Mouse (Mus musculus) C2C12 (cell line): ENCODE results near the gene Paqr3.

Source experiments
- CEBPB ChIP-seq: IDR thresholded peaks from one replicate; pipeline ENCODE4 v1.6.1; 2011; ENCODE audit warnings: low read depth, mild to moderate bottlenecking, control low read depth, moderate library complexity
- CTCF ChIP-seq: IDR thresholded peaks from one replicate; pipeline ENCODE4 v1.5.1; 2011; ENCODE audit not compliant: control insufficient read depth, insufficient read depth, insufficient read length
- MAX ChIP-seq: IDR thresholded peaks from one replicate; pipeline ENCODE4 v1.6.1; 2011; ENCODE audit warnings: mild to moderate bottlenecking, control low read depth
- MYOD1 ChIP-seq: IDR thresholded peaks from one replicate; pipeline ENCODE4 v1.6.1; 2011; ENCODE audit warnings: low read depth; ENCODE audit not compliant: control insufficient read depth, insufficient read length
- MYOG ChIP-seq: IDR thresholded peaks from one replicate; pipeline ENCODE4 v1.6.1; 2011; ENCODE audit not compliant: control insufficient read depth, insufficient read length; ENCODE audit errors: extremely low read depth
- USF1 ChIP-seq: IDR thresholded peaks from one replicate; pipeline ENCODE4 v1.6.1; 2011; ENCODE audit warnings: low read depth, mild to moderate bottlenecking, control low read depth, moderate library complexity

GRCm38 (mm10) chr5:97089426-97089825, 22.0 kb downstream of the Paqr3 start:
- TF ChIP-seq CTCF, result no peak
- no peak for TF ChIP-seq USF1
- no peak for TF ChIP-seq MYOD1
- no peak for TF ChIP-seq MYOG
- TF ChIP-seq CEBPB, result no peak
- no peak for TF ChIP-seq MAX
